Mouse (Mus musculus) NIH3T3 (cell line): Measurements from ENCODE around the gene Nedd9.
"Not testable (repeated sequence)": the region's sequence is repeated elsewhere in the genome, so short reads cannot be mapped to it uniquely, and the experiment has no call there.

Experiments used
- DNase-seq: peaks from one replicate; pipeline ENCODE4 v3.0.0-alpha.2; 2012; ENCODE audit warnings: low read depth

The Nedd9 gene

GRCm38 (mm10) chr13:41372555-41373460, 114.4 kb downstream of the Nedd9 start:
- DNase-seq: no peak

GRCm38 (mm10) chr13:41371547-41371946, 115.6 kb downstream of the Nedd9 start:
- peak; percentile 64 for DNase-seq

GRCm38 (mm10) chr13:41368612-41369011, 118.5 kb downstream of the Nedd9 start:
- DNase-seq: no peak

GRCm38 (mm10) chr13:41367176-41367611, 120.0 kb downstream of the Nedd9 start:
- DNase-seq: peak; percentile 33

GRCm38 (mm10) chr13:41366609-41367008, 120.6 kb downstream of the Nedd9 start:
- not testable (repeated sequence) for DNase-seq

GRCm38 (mm10) chr13:41364273-41364672, 122.9 kb downstream of the Nedd9 start:
- no peak for DNase-seq

- DNase-seq: no peak
Observed at GRCm38 (mm10) chr13:41362909-41363308, 124.3 kb downstream of the Nedd9 start.

GRCm38 (mm10) chr13:41360272-41360815, 126.8 kb downstream of the Nedd9 start:
- no peak for DNase-seq

- no peak for DNase-seq
Observed at GRCm38 (mm10) chr13:41359330-41360215, 127.6 kb downstream of the Nedd9 start.

- DNase-seq: peak; percentile 95
Observed at GRCm38 (mm10) chr13:41358480-41359180, 128.5 kb downstream of the Nedd9 start.

- no peak for DNase-seq
Observed at GRCm38 (mm10) chr13:41358009-41358408, 129.2 kb downstream of the Nedd9 start.

GRCm38 (mm10) chr13:41357586-41357985, 129.6 kb downstream of the Nedd9 start:
- DNase-seq: no peak

GRCm38 (mm10) chr13:41357161-41357560, 130.0 kb downstream of the Nedd9 start:
- no peak for DNase-seq

- no peak for DNase-seq
Observed at GRCm38 (mm10) chr13:41355552-41355951, 131.6 kb downstream of the Nedd9 start.

- DNase-seq: no peak
Observed at GRCm38 (mm10) chr13:41354591-41354990, 132.6 kb downstream of the Nedd9 start.

GRCm38 (mm10) chr13:41353676-41354075, 133.5 kb downstream of the Nedd9 start:
- no peak for DNase-seq

- DNase-seq: no peak
Observed at GRCm38 (mm10) chr13:41352352-41352751, 134.8 kb downstream of the Nedd9 start.

GRCm38 (mm10) chr13:41350589-41350988, 136.6 kb downstream of the Nedd9 start:
- DNase-seq: no peak

GRCm38 (mm10) chr13:41349770-41350169, 137.4 kb downstream of the Nedd9 start:
- no peak for DNase-seq

- DNase-seq: no peak
Observed at GRCm38 (mm10) chr13:41345756-41346155, 141.4 kb downstream of the Nedd9 start.

- no peak for DNase-seq
Observed at GRCm38 (mm10) chr13:41345306-41345705, 141.9 kb downstream of the Nedd9 start.

GRCm38 (mm10) chr13:41343887-41344266, 143.3 kb downstream of the Nedd9 start:
- no peak for DNase-seq
